Mouse (Mus musculus) left cerebral cortex, postnatal 14 days (tissue): ENCODE results near the gene Ndufaf3. TPM values are rescaled to one million over a fixed set of nuclear protein-coding genes. Genes with fewer than 3 reads are reported as not detected.
A peak's percentile ranks its signal among the peaks of the same experiment; 100 is the strongest.
"Not testable (repeated sequence)": the region's sequence is repeated elsewhere in the genome, so short reads cannot be mapped to it uniquely, and the experiment has no call there.

Source experiments
- DNase-seq, 2 experiments: peaks; one replicate each; pipeline ENCODE4 v3.0.0; 2021 to 2022; ENCODE audit warnings: low spot score in 2 of 2, mixed read lengths in 1 of 2
- intact Hi-C: fragments of 180-260 bp; cut with DNase I; formaldehyde crosslinking; loops from one replicate; pipeline ENCODE4 v1.15.1; 2025
- long read RNA-seq, 2 experiments: library from polyadenylated mRNA; stranded (forward); transcript quantifications; one replicate each; pipeline ENCODE4 v2.0.0; 2021
- total RNA-seq, 2 experiments: library from RNA; stranded (reverse); gene quantifications; 2 replicates each; pipeline ENCODE4 v1.2.3; 2021

Ndufaf3 gene
- 10 to 100 TPM; 65.9 to 66.5 TPM for total RNA-seq
- long read RNA-seq, experiment 1, transcript Ndufaf3-201 (5 exons, 1,487 nt): major isoform, 40 of 50 reads
- long read RNA-seq, experiment 1, partial matches to known transcripts: 0 of 50 reads
- long read RNA-seq, experiment 1, other reads (novel, unspliced or antisense): 7 of 50 reads
- long read RNA-seq, experiment 2, transcript Ndufaf3-201 (5 exons, 1,487 nt): major isoform, 34 of 43 reads
- long read RNA-seq, experiment 2, partial matches to known transcripts: 3 of 43 reads
- long read RNA-seq, experiment 2, other reads (novel, unspliced or antisense): 3 of 43 reads

DNA sequence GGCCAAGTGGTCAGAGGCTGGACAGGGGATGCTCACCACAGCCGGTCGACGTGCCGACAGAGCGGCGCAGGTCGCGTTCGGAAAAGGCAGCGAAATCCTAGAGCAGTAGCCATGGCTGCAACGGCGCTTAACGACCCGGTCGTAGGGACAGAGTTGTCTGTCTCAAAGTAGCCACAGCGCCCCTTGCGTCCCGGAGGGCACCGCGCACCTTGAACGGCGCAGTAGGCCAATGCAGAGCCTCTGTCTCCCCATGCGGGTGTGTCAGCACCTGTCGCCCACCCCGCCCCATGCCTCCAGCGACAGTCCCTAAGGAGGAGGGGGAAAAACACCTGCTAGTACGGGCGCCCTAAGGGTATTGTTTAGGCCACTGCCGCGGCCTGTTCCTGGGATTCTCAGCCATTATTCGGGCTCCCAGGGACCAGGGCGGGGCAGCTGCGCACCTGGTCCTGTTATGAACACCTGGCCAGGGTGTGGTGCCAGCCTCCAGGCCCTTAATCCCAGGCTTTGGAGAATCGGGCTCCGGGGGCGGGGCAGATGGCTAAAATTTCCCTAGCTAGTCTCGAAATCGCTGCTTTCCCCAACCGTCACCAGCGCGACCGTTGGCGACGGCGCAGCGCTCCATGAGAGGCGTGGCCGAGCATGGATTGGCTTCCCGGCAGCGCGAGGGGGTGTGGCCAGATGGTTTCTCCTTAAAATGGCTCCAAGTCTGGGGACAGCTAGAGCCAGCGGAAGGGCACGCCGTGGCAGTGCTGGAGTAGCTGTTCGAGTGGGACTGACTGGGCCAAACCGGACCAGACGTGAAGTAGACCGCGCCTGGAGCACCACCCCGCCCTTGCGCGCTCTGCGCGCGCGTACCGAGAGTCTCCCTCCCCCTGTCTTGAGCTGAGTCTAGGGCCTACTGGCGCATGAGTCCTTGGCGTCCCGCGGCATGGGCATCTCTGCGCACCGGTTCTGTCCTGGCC lies at the start of gene Ndufaf3:
Gene Ndufaf3 (minus strand): TSS at position 620 of the 962 bp plus-strand sequence.
- intact Hi-C loops: no loop called here
- peak; percentile 97 for DNase-seq

DNA sequence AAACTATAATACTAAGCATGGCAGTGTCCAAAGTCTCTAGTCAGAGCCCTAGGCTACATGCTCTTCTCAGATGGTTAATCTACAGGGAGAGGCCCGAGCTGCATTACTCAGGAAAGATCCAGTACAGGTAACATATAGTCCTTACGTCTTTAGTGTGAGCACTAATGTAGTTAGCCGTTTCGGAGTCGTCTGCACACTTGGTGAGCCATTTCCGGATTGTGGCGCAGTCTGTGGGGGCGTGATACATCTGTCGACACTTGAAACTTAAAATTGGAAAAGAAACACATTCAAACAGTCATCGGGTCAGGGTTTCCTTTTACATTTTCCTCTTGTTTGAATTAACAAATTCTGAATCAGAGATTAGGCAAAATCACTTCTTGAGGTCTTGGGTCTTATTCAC lies 44.3 kb upstream of the Ndufaf3 start:
- intact Hi-C loops: no loop called here
- DNase-seq: peak in 1 of 2 experiments; percentile 25

GRCm38 (mm10) chr9:108608889-108609288 lies 41.7 kb upstream of the Ndufaf3 start:
- intact Hi-C loops: no loop called here
- DNase-seq: no peak

DNA sequence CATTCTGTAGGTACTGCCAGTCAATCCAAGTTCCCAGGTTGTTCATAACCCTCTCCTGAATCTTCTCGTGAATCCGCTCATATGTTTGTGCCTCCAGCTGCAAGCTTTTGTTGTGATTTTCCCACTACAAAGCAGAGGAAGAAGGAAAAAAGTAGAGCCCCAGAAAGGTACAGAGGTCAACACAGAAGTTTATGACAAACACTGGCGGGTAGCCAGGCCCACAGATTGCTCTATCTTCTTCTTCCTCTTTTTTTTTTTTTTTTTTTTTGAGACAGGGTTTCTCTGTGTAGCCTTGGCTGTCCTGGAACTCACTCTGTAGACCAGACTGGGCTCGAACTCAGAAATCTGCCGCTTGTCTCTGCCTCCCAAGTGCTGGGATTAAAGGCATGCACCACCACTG lies 40.7 kb upstream of the Ndufaf3 start:
- intact Hi-C loops, DNase-seq: not testable (repeated sequence)

- no peak for DNase-seq
- intact Hi-C loops: no loop called here
These were observed 34.8 kb upstream of the Ndufaf3 start for GRCm38 (mm10) chr9:108601986-108602385.

DNA sequence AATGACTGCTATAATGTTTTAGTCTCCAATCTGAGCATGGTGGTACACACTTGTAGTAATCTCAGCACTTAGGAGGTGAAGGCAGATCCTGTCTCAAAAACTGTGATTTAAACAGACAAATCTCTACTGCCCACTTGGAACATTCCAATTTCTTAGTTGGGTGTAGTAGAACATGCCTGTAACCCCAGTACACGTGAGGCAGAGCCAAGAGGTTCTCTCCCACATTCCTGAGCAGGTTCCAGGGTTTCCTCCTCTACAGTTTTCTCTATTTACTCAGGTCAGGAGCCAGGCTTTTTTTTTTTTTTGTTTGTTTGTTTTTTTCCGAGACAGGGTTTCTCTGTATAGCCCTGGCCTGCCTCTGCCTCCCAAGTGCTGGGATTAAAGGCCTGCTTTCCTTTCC lies 32.8 kb upstream of the Ndufaf3 start:
- intact Hi-C loops: no loop called here
- DNase-seq: no peak

GRCm38 (mm10) chr9:108599021-108599566 lies 31.9 kb upstream of the Ndufaf3 start:
- intact Hi-C loops: no loop called here
- no peak for DNase-seq

- intact Hi-C loops: no loop called here
These were observed 29.9 kb upstream of the Ndufaf3 start, which contains the start of gene P4htm for GRCm38 (mm10) chr9:108596998-108597764. Gene P4htm (minus strand): TSS chr9:108597667.

GRCm38 (mm10) chr9:108594354-108594753 lies 27.1 kb upstream of the Ndufaf3 start:
- no peak for DNase-seq
- intact Hi-C loops: no loop called here

More at GRCm38 (mm10) chr9:108596998-108597764, 29.9 kb upstream of the Ndufaf3 start, which contains the start of gene P4htm:
- peak; percentile 70 to 80 for DNase-seq

GRCm38 (mm10) chr9:108591462-108591861 lies 24.2 kb upstream of the Ndufaf3 start:
- DNase-seq: no peak
- intact Hi-C loops: no loop called here

GRCm38 (mm10) chr9:108589229-108589628 lies 22.0 kb upstream of the Ndufaf3 start:
- DNase-seq: peak in 1 of 2 experiments; percentile 70
- intact Hi-C loops: no loop called here

GRCm38 (mm10) chr9:108587571-108588180 lies 20.4 kb upstream of the Ndufaf3 start:
- intact Hi-C loops: no loop called here
- peak; percentile 89 to 97 for DNase-seq

- intact Hi-C loops: no loop called here
- DNase-seq: peak in 1 of 2 experiments; percentile 38
These were observed 12.1 kb upstream of the Ndufaf3 start for GRCm38 (mm10) chr9:108579344-108579690.

DNA sequence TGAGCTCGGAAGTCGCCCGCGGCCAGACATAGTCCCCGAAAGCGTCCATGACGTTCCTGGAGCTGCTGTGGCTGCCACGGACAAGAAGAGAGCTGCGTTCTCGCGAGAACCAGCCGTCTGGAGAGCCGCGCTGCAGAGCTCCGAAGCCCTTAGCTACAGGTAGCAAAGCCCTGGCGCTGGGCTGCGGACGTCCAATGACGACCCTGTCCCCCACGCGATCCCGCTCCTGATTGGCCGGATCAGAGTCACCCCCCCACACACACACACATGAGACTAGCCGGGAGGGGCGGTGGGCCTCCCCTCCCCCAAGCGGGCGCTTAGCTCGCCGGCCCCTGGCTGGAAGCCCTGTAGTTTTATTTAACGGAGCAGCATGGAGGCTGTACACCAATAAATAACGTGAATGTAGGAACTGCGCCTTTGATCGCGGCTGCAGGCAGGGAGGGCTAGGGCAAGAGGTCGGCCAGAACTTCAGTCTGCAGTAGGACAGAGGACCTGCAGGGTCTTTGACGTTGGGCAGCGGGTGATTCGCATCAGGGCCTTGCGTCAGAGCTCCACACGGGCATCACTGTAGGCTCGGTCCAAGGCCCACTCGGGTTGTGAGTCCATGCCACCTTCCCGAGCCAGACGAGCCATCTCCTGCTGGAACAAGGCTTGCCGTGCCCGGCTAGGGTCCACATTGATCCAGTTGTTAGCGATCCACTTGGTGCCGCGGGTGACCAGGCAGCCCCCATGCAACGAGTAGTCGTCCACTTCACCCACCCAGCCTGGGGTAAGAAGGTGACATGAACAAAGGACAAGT lies 11.5 kb upstream of the Ndufaf3 start, which contains the start of gene Wdr6:
Gene Wdr6 (minus strand): TSS at position 195 of the 799 bp plus-strand sequence.
- intact Hi-C loops: no loop called here
- DNase-seq: peak; percentile 94 to 98

GRCm38 (mm10) chr9:108577934-108578544 lies 10.8 kb upstream of the Ndufaf3 start:
- intact Hi-C loops: no loop called here
- DNase-seq: peak in 1 of 2 experiments; percentile 78

GRCm38 (mm10) chr9:108577025-108577424 lies 9.8 kb upstream of the Ndufaf3 start:
- intact Hi-C loops: no loop called here
- DNase-seq: no peak
